Mouse (Mus musculus) forebrain, embryonic 13.5 days (tissue): ENCODE measurements at regions not wholly inside any gene's neighbourhood (a gene's known extent, or its start where the extent isn't known, plus 50 kb on each side); places are given as distances from the start of the nearest gene placed in this dataset.

Source experiments
- ATAC-seq: fragments of 200-750 bp; cut with Nextera tagmentation; 2 replicates; pipeline ENCODE4 v1.8.0; 2017
- H3K27ac ChIP-seq: fragments of 300-500 bp; sonication (generic); 2 replicates; pipeline ENCODE4 v1.5.1; 2015; ENCODE audit warnings: inconsistent platforms, mild to moderate bottlenecking, moderate library complexity
- H3K27me3 ChIP-seq: fragments of 300-500 bp; sonication (generic); 2 replicates; pipeline ENCODE4 v1.6.1; 2015; ENCODE audit warnings: mild to moderate bottlenecking, inconsistent platforms
- H3K36me3 ChIP-seq: fragments of 300-500 bp; sonication (generic); 2 replicates; pipeline ENCODE4 v1.6.1; 2015; ENCODE audit warnings: mild to moderate bottlenecking, inconsistent platforms; ENCODE audit not compliant: poor library complexity, severe bottlenecking
- H3K4me1 ChIP-seq: fragments of 300-500 bp; sonication (generic); 2 replicates; pipeline ENCODE4 v1.6.1; 2015; ENCODE audit warnings: inconsistent platforms
- H3K4me2 ChIP-seq: fragments of 300-500 bp; sonication (generic); 2 replicates; pipeline ENCODE4 v1.6.1; 2015; ENCODE audit warnings: inconsistent platforms, mild to moderate bottlenecking, moderate library complexity
- H3K4me3 ChIP-seq: fragments of 300-500 bp; sonication (generic); 2 replicates; pipeline ENCODE4 v1.5.1; 2015; ENCODE audit warnings: mild to moderate bottlenecking, inconsistent platforms
- H3K9ac ChIP-seq: fragments of 300-500 bp; sonication (generic); 2 replicates; pipeline ENCODE4 v1.6.1; 2015; ENCODE audit warnings: mild to moderate bottlenecking, inconsistent platforms
- H3K9me3 ChIP-seq: fragments of 300-500 bp; sonication (generic); replicated peaks from 2 replicates; pipeline ENCODE4 v1.6.1; 2016; ENCODE audit warnings: inconsistent platforms
- whole genome bisulfite sequencing: fragments of 180-500 bp; shearing (Covaris S2); methylation state at CpG from one replicate; pipeline ENCODE4 v1.1.7; 2015; 5-methylcytosine and 5-hydroxymethylcytosine counted together

- H3K9ac ChIP-seq: no peak overlapping the region
- no peak overlapping the region for H3K27ac ChIP-seq
- no peaks in the 10 kb centered on the region for H3K9me3 ChIP-seq
- H3K4me3 ChIP-seq: no peak overlapping the region
- H3K27me3 ChIP-seq: no peaks in the 10 kb centered on the region
- no peaks in the 10 kb centered on the region for H3K36me3 ChIP-seq
- ATAC-seq: no peak
- no peak overlapping the region for H3K4me2 ChIP-seq
- H3K4me1 ChIP-seq: no peaks in the 10 kb centered on the region
Measured at GRCm38 (mm10) chr9:79173036-79173435, 545.6 kb downstream of the Col12a1 start.

- no peak overlapping the region for H3K4me2 ChIP-seq
- no peaks in the 10 kb centered on the region for H3K36me3 ChIP-seq
- H3K9ac ChIP-seq: no peak overlapping the region
- H3K4me3 ChIP-seq: no peak overlapping the region
- no peaks in the 10 kb centered on the region for H3K9me3 ChIP-seq
- H3K4me1 ChIP-seq: no peaks in the 10 kb centered on the region
- no peak overlapping the region for H3K27ac ChIP-seq
- no peak for ATAC-seq
- 94% methylated on average over 2 of the region's 2 CpGs for WGBS
- no peaks in the 10 kb centered on the region for H3K27me3 ChIP-seq
Measured at GRCm38 (mm10) chr9:79179954-79180353, 538.7 kb downstream of the Col12a1 start.

GRCm38 (mm10) chr9:79195420-79195819 is 523.2 kb downstream of the Col12a1 start:
- Histone ChIP-seq H3K4me1 (no peaks in the 10 kb centered on the region), H3K36me3 (no peaks in the 10 kb centered on the region), H3K4me2 (no peak overlapping the region), H3K27ac (no peak overlapping the region), H3K9me3 (no peaks in the 10 kb centered on the region), H3K27me3 (no peaks in the 10 kb centered on the region), H3K9ac (no peak overlapping the region), H3K4me3 (no peak overlapping the region)
- WGBS: 89% methylated on average over 2 of the region's 2 CpGs
- ATAC-seq: no peak

GRCm38 (mm10) chr9:79201755-79202154 is 516.9 kb downstream of the Col12a1 start:
- Histone ChIP-seq H3K4me1 (no peaks in the 10 kb centered on the region), H3K36me3 (no peaks in the 10 kb centered on the region), H3K27ac (no peak overlapping the region), H3K4me3 (no peak overlapping the region), H3K4me2 (no peak overlapping the region), H3K9ac (no peak overlapping the region), H3K27me3 (no peaks in the 10 kb centered on the region), H3K9me3 (no peaks in the 10 kb centered on the region)
- 77% methylated on average over 3 of the region's 3 CpGs for WGBS
- no peak for ATAC-seq

GRCm38 (mm10) chr9:79213364-79213763 is 505.3 kb downstream of the Col12a1 start:
- no peaks in the 10 kb centered on the region for H3K4me1 ChIP-seq
- no peaks in the 10 kb centered on the region for H3K36me3 ChIP-seq
- WGBS: 49% methylated on average over 6 of the region's 6 CpGs
- no peaks in the 10 kb centered on the region for H3K9me3 ChIP-seq
- no peak overlapping the region for H3K9ac ChIP-seq
- no peak overlapping the region for H3K4me2 ChIP-seq
- no peak overlapping the region for H3K4me3 ChIP-seq
- no peaks in the 10 kb centered on the region for H3K27me3 ChIP-seq
- H3K27ac ChIP-seq: no peak overlapping the region
- ATAC-seq: no peak

GRCm38 (mm10) chr9:79215986-79216385 is 502.6 kb downstream of the Col12a1 start:
- H3K4me1 ChIP-seq: no peaks in the 10 kb centered on the region
- no peaks in the 10 kb centered on the region for H3K9me3 ChIP-seq
- H3K27me3 ChIP-seq: no peaks in the 10 kb centered on the region
- H3K4me3 ChIP-seq: no peak overlapping the region
- no peak overlapping the region for H3K4me2 ChIP-seq
- no peak overlapping the region for H3K27ac ChIP-seq
- H3K9ac ChIP-seq: no peak overlapping the region
- WGBS: 69% methylated on average over 3 of the region's 3 CpGs
- no peaks in the 10 kb centered on the region for H3K36me3 ChIP-seq
- no peak for ATAC-seq

GRCm38 (mm10) chr9:79216432-79216831 is 502.2 kb downstream of the Col12a1 start:
- H3K4me1 ChIP-seq: no peaks in the 10 kb centered on the region
- H3K27ac ChIP-seq: no peak overlapping the region
- H3K36me3 ChIP-seq: no peaks in the 10 kb centered on the region
- 82% methylated on average over 2 of the region's 2 CpGs for WGBS
- H3K9me3 ChIP-seq: no peaks in the 10 kb centered on the region
- H3K27me3 ChIP-seq: no peaks in the 10 kb centered on the region
- no peak overlapping the region for H3K4me3 ChIP-seq
- no peak for ATAC-seq
- H3K9ac ChIP-seq: no peak overlapping the region
- H3K4me2 ChIP-seq: no peak overlapping the region

GRCm38 (mm10) chr9:79233081-79233480 is 485.6 kb downstream of the Col12a1 start:
- ATAC-seq: no peak
- Histone ChIP-seq H3K4me3 (no peak overlapping the region), H3K9me3 (no peaks in the 10 kb centered on the region), H3K4me2 (no peak overlapping the region), H3K4me1 (no peaks in the 10 kb centered on the region), H3K9ac (no peak overlapping the region), H3K27me3 (no peaks in the 10 kb centered on the region), H3K27ac (no peak overlapping the region), H3K36me3 (no peaks in the 10 kb centered on the region)
- 54% methylated on average over 3 of the region's 3 CpGs for WGBS

- Histone ChIP-seq H3K4me3 (no peak overlapping the region), H3K27ac (no peak overlapping the region), H3K4me2 (no peak overlapping the region), H3K9ac (no peak overlapping the region), H3K27me3 (no peaks in the 10 kb centered on the region), H3K4me1 (no peaks in the 10 kb centered on the region), H3K9me3 (no peaks in the 10 kb centered on the region), H3K36me3 (no peaks in the 10 kb centered on the region)
- WGBS: 94% methylated on average over 1 of the region's 1 CpGs
- no peak for ATAC-seq
Measured at GRCm38 (mm10) chr9:79233751-79234150, 484.9 kb downstream of the Col12a1 start.

GRCm38 (mm10) chr9:79269646-79270213 is 448.9 kb downstream of the Col12a1 start:
- Histone ChIP-seq H3K4me1 (no peaks in the 10 kb centered on the region), H3K36me3 (no peaks in the 10 kb centered on the region), H3K9ac (no peak overlapping the region), H3K9me3 (no peaks in the 10 kb centered on the region), H3K27ac (no peak overlapping the region), H3K4me3 (no peak overlapping the region), H3K27me3 (no peaks in the 10 kb centered on the region), H3K4me2 (no peak overlapping the region)
- 87% methylated on average over 13 of the region's 13 CpGs for WGBS
- no peak for ATAC-seq

GRCm38 (mm10) chr9:79270256-79270655 is 448.4 kb downstream of the Col12a1 start:
- Histone ChIP-seq H3K27ac (no peak overlapping the region), H3K4me2 (no peak overlapping the region), H3K4me3 (no peak overlapping the region), H3K9ac (no peak overlapping the region), H3K9me3 (no peaks in the 10 kb centered on the region), H3K27me3 (no peaks in the 10 kb centered on the region), H3K36me3 (no peaks in the 10 kb centered on the region), H3K4me1 (no peaks in the 10 kb centered on the region)
- peak; percentile 81 for ATAC-seq
- WGBS: 68% methylated on average over 2 of the region's 2 CpGs

GRCm38 (mm10) chr9:79287849-79288248 is 430.8 kb downstream of the Col12a1 start:
- no peak overlapping the region for H3K9ac ChIP-seq
- no peak overlapping the region for H3K27ac ChIP-seq
- H3K4me2 ChIP-seq: no peak overlapping the region
- no peaks in the 10 kb centered on the region for H3K36me3 ChIP-seq
- ATAC-seq: no peak
- H3K9me3 ChIP-seq: no peaks in the 10 kb centered on the region
- WGBS: 89% methylated on average over 3 of the region's 3 CpGs
- no peaks in the 10 kb centered on the region for H3K27me3 ChIP-seq
- no peaks in the 10 kb centered on the region for H3K4me1 ChIP-seq
- H3K4me3 ChIP-seq: no peak overlapping the region

GRCm38 (mm10) chr9:79295306-79295705 is 423.3 kb downstream of the Col12a1 start:
- Histone ChIP-seq H3K4me1 (no peaks in the 10 kb centered on the region), H3K27ac (no peak overlapping the region), H3K9ac (no peak overlapping the region), H3K9me3 (no peaks in the 10 kb centered on the region), H3K4me3 (no peak overlapping the region), H3K4me2 (no peak overlapping the region), H3K27me3 (no peaks in the 10 kb centered on the region), H3K36me3 (no peaks in the 10 kb centered on the region)
- no peak for ATAC-seq
- 79% methylated on average over 3 of the region's 3 CpGs for WGBS
